Mouse (Mus musculus) cerebellum, adult 2 months (tissue): ENCODE measurements at regions not wholly inside any gene's neighbourhood (a gene's known extent, or its start where the extent isn't known, plus 50 kb on each side); places are given as distances from the start of the nearest gene placed in this dataset.

Experiments
- CTCF ChIP-seq: fragments of 200-500 bp; IDR thresholded peaks from 2 replicates; pipeline ENCODE4 v1.5.1; 2011; ENCODE audit warnings: low read depth, mild to moderate bottlenecking, control low read depth, low read length, moderate library complexity, borderline replicate concordance; ENCODE audit not compliant: insufficient read depth
- POLR2A ChIP-seq: fragments of 200-500 bp; IDR thresholded peaks from 2 replicates; pipeline ENCODE4 v1.6.1; 2011; ENCODE audit warnings: low read length, control low read depth, borderline replicate concordance; ENCODE audit not compliant: insufficient read depth

GRCm38 (mm10) chr4:93477189-93477767 lies 142.0 kb upstream of the Tusc1 start:
- no peak for TF ChIP-seq POLR2A
- no peak for TF ChIP-seq CTCF
